Mouse (Mus musculus): ENCODE measurements at regions not wholly inside any gene's neighbourhood (a gene's known extent, or its start where the extent isn't known, plus 50 kb on each side); places are given as distances from the start of the nearest gene placed in this dataset.

DNA sequence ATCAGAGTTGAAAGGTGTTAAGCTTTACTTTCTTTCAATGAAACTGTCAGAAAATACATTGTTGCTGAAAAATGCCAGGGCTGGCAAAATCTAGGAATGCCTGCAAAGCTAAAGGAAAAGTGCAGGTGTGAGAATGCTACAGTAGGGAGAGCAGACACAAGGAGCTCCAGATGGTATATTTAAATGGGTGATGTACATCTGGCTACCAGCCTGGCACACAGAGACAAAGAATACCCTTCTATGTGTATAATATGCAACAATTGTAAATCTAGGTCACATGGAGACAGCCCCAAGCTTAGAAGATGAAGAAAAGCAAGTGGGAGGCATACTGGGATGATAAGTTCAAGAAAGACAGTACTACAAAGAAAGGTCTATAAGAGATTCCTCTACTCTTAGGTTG, 647.4 kb upstream of the Hs3st1 start:
- no peak for TF ChIP-seq POLR2A (IDR thresholded peaks at IDR 0.05; ENCODE audit: control insufficient read depth in 1 of 2, insufficient read depth in 1 of 2, low read depth in 1 of 2, low read length in 2 of 2, poor library complexity in 1 of 2)
- TF ChIP-seq CTCF (IDR thresholded peaks at IDR 0.05 in 2 of 3, conservative IDR thresholded peaks at IDR 0.05 in 1 of 3; ENCODE audit: control insufficient read depth in 1 of 3, insufficient read depth in 1 of 3, low read depth in 2 of 3, low read length in 3 of 3, poor library complexity in 1 of 3, severe bottlenecking in 1 of 3), result no peak
- no peak for TF ChIP-seq TCF12 (IDR thresholded peaks at IDR 0.05; ENCODE audit: low read depth, low read length)
- no peak for TF ChIP-seq TAL1 (IDR thresholded peaks at IDR 0.05; ENCODE audit: low read length)

Measured in MEL (cell line).